Mouse (Mus musculus) adipocyte (in vitro differentiated cells): ENCODE data around the gene Vmn2r21.
"Not testable (repeated sequence)": the region's sequence is repeated elsewhere in the genome, so short reads cannot be mapped to it uniquely, and the experiment has no call there.

Experiments used
- DNase-seq: peaks from one replicate; pipeline ENCODE4 v3.0.0-alpha.2; 2016; ENCODE audit warnings: low spot score

Gene Vmn2r21

DNA sequence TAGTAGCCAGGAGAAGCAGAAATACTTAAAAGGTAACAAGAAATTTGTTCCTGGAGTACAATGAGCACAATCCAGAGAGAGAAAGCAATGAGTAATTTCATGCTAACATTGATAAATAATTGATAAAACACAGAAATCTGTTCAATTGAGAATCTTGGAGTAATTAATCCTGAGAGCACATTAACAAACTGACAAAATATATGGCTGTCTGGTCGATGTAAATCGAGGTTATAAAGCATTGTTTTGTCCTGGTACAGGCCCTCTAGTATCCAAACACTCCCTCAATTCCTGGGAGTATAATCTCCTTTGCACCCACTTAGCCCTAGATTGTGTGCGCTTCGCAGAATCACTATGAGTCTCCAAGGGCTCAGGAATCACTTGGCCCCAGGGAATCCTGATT lies at the start of gene Vmn2r21:
Vmn2r21 (minus strand) TSS at position 101 of the 400 bp plus-strand sequence.
- DNase-seq = not testable (repeated sequence)

DNA sequence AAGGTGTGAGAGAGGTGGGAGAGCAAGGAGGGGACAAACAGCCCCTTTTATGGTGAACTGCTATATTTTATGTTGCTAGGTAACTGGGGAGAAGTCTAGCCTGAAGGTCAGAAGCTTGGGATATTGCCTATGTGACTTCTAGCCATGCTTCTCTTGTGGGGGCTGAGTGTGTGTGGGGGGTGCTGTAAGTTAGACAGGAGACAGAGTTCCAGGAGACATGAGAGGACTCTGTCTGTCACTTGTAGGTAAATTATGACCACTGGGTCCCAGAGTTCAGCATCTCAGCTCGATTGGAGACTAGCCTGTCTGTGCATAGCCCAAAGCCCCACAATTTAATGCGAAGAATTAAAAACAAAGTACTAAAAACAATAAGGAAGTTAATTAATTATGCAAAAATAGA lies 41.5 kb upstream of the Vmn2r21 start:
- DNase-seq = not testable (repeated sequence)

DNA sequence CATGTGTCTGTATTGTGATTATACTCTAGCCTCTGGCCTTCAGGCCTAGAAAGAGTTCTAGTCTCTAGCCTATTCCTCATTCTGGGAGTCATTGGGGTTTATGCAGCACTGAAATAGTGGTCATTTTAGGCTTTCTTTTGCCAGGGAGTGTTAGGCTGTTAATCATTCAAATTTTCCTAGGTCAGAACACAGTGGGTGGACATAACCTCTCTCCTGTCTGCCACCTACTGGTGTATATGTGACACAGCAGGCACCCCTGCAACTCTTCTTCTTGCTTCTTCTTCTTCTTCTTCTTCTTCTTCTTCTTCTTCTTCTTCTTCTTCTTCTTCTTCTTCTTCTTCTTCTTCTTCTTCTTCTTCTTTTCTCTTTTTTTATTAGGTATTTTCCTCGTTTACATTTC lies 6.5 kb upstream of the Vmn2r21 start:
- not testable (repeated sequence) for DNase-seq

DNA sequence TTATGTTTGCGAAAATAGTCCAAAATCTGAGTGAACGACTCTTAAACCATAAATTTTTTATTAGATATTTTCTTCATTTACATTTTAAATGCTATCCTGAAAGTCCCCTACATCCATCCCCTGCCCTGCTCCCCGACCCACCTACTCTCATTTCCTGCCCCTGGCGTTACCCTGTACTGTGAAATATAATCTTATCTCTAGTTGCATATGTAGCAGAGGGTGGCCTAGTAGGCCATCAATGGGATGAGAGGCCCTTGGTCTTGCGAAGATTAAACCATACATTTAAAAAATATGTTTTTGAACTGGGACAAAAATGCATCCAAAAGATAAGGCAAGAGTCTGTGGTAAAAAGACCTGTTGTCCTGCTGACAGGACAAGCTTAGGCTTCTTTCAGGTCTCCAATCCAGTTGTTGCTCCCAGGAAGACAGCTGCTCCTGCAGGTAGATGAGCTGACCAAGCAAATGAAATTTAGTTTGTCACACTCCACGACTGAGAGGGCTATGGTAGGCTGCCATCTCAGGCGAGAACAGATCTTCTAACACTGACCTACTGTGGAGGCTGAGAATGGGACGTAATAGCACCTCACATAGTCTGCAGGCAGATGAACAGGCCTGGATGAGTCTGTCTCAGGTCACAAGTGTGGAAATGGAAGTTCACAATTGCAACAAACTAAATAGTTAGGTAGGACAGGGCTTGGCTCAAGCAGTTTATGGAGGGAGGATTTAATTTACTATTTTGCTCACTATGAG lies 10.8 kb downstream of the Vmn2r21 start:
- not testable (repeated sequence) for DNase-seq

DNA sequence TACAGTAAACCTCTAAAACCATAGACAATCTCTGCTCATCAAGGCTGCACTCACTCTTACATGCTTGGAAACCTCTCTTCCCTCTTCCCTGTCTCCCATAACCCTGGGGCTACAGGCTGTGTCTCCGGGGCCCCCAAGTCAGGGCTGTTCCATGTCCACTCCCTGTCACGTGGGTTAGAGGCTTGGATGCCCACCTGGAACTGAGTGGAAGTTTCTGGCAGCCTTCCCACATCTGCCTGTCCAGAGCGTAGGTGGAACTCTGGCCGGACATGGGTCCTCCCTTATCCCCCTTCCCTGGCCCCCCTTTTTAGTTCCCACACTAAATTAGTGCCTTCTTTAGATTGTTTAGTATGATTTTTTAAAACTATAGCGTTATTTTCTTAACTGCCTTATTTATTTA lies 60.2 kb downstream of the Vmn2r21 start:
- DNase-seq = not testable (repeated sequence)

DNA sequence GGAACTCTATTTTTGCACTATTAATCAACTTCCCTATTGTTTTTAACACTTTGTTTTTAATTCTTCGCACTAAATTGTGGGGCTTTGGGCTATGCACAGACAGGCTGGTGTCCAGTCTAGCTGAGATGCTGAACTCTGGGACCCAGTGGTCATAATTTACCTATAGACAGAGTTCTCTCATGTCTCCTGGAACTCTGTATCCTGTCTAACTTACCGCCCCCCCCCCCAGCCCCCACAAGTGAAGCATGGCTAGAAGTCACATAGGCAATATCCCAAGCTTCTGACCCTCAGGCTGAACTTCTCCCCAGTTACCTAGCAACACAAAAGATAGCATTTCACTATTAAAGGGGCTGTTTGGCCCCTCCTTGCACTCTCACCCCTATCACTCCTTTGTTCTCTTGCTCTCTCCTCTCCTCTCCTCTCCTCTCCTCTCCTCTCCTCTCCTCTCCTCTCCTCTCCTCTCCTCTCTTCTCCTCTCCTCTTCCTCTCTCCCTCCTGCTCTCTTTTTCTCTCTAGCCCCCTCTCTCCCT lies 60.7 kb downstream of the Vmn2r21 start:
- not testable (repeated sequence) for DNase-seq

DNA sequence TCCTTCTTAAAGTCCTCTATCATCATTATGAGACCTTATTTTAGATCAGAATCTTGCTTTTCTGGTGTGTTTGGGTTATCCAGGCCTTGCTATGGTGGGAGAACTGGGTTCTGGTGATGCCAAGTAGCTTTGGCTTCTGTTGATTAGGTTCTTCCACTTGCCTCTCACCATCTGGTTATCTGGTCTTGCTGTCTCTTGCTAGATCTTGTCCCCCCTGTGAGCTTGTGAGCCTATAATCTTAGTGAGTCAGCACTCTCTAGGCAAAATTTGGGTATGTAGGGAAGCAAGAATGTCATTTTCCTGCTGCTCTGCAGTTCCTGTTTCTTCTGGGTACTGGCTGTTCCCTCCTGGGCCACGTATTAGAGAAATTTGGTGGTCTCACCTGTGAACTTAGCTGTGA lies 64.6 kb downstream of the Vmn2r21 start:
- not testable (repeated sequence) for DNase-seq
